ENCODE assay signal across 15 mouse cellular contexts in the genomic region with DNA sequence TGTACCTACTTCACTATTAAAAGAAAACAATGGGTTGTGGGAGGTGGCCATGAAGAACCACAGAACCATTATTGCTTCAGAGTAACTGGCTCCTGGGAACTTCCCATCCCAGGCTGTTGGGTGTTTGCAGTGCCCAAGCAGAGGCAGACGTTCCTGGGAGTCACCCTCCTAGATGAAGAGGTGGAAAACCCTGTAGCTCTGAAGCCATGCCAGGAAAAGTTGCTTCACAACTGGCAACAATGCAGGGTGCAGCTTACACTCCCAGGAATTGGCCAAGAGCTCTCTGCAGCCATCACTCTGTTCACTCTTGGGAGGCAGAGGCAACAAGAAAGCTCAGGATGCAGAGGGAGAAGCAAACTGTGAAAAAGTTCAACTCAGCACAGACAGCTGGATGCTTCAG. TPM values are rescaled to one million over a fixed set of nuclear protein-coding genes. Genes with fewer than 3 reads are reported as not detected.
DNase-seq lines count a peak whose midpoint lies in the region.
"Had no signal": no experiment of that assay in that cellular context is flagged by ENCODE, and none has a peak within 500 bp of the region (broad histone marks: within the 10 kb centered on the region; RNA-seq: fewer than 3 reads in every experiment).

No protein-coding gene starts in this region.

- DNase-seq in adrenal gland, adult 2 months = peak; percentile 48
- DNase-seq in adrenal gland, adult 18-20 months (ENCODE audit: low spot score in 2 of 2) = no peak
- peak; percentile 73 for DNase-seq in adrenal gland, postnatal 14 days
- peak; percentile 61 to 74 for DNase-seq in lung, adult 18-20 months
- DNase-seq in lung, postnatal 36 days = peak; percentile 67
- DNase-seq in cerebellum, postnatal 4 days (ENCODE audit: low spot score in 2 of 2) = no peak
- DNase-seq in kidney, postnatal 14 days = no peak
- DNase-seq in spleen, adult 12 weeks (ENCODE audit: low spot score) = no peak
- DNase-seq: cerebellum, adult 11 months; cerebellum, adult 9-11 months; gastrocnemius, adult 2 months; kidney, postnatal 36 days; left cerebral cortex, postnatal 4 days; right cerebral cortex, adult 18-20 months; right cerebral cortex, postnatal 4 days had no signal

RNA-seq across cellular contexts. Expression of a gene that starts 16.8 kb away (rescaled TPM):
- 10 to 100 TPM; 15.0 to 18.9 TPM for total RNA-seq in adrenal gland, adult 2 months (2021)
- 29.0 and 32.5 TPM in 2 replicates for polyA plus RNA-seq in adrenal gland, adult 2 months (2012; rRNA removed)
- total RNA-seq in adrenal gland, adult 18-20 months (2021) = 10 to 100 TPM; 16.1 to 18.5 TPM
- total RNA-seq in adrenal gland, postnatal 14 days (2021) = 13.8 and 15.7 TPM in 2 replicates

Comparison
In these comparisons a context has a peak if more than half of its experiments do, and no peak if none do; other contexts are left out.
1. DNase-seq: peak in adrenal gland, adult 2 months (single experiment), adrenal gland, postnatal 14 days (single experiment), lung, adult 18-20 months (2 of 2) and lung, postnatal 36 days (single experiment); none in adrenal gland, adult 18-20 months (0 of 2), cerebellum, postnatal 4 days (0 of 2), kidney, postnatal 14 days (single experiment) and spleen, adult 12 weeks (single experiment).